Mouse (Mus musculus) mouse embryonic stem cell (cell line): ENCODE measurements at regions not wholly inside any gene's neighbourhood (a gene's known extent, or its start where the extent isn't known, plus 50 kb on each side); places are given as distances from the start of the nearest gene placed in this dataset.

Experiments used
- in situ Hi-C, 2 experiments: fragments of 300-500 bp; cut with MboI; formaldehyde crosslinking; loops; 1 replicate in 1 of 2; 3 replicates in 1 of 2; pipeline ENCODE4 v1.14.3; 2019 to 2020; ENCODE audit warnings: low sequenced_read_pairs in 2 of 2, low pct_unique_long_range_greater_than_20kb in 1 of 2, mixed read lengths in 1 of 2; ENCODE audit not compliant: unreplicated experiment in 1 of 2

DNA sequence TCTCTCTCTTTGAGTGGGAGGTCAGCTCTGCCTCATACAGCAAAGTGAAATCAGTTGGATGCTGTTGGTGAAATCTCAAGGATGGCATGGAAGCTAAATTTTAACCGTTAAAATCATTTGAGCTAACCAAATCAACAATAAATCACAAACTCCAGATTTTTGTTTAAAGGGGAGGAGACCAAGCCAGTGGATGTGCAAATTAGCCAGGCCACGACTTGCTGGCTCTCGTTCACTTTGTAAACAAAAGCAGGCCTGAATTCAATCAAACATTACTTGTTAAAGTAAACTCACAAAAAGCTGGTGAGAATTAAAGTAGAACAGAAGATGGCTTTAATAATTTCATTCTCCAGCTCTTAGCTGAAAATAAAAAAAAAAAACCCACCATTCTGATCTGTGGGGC lies 359.3 kb upstream of the Ddhd1 start:
- in situ Hi-C loops = no loop called here

DNA sequence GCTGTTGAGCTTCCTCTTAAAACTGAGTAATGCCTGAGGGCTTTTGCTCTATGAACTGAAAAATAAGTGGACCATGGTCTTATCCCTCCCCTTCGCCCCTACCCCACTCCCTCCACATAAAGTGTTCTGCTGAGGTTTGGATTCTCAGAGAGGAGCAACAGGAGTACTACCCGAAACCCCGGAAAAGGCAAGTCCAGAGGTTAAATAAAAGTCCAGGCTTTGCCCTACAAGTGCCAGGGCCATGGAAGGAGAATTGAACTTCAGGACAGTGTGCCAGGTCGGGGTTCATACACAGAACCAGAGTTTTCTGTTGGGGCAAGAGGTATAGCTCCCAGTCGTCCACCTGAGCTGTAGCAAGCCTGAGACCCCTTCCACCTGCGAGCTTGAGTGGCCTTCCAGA lies 360.0 kb upstream of the Ddhd1 start:
- in situ Hi-C loops = no loop called here

DNA sequence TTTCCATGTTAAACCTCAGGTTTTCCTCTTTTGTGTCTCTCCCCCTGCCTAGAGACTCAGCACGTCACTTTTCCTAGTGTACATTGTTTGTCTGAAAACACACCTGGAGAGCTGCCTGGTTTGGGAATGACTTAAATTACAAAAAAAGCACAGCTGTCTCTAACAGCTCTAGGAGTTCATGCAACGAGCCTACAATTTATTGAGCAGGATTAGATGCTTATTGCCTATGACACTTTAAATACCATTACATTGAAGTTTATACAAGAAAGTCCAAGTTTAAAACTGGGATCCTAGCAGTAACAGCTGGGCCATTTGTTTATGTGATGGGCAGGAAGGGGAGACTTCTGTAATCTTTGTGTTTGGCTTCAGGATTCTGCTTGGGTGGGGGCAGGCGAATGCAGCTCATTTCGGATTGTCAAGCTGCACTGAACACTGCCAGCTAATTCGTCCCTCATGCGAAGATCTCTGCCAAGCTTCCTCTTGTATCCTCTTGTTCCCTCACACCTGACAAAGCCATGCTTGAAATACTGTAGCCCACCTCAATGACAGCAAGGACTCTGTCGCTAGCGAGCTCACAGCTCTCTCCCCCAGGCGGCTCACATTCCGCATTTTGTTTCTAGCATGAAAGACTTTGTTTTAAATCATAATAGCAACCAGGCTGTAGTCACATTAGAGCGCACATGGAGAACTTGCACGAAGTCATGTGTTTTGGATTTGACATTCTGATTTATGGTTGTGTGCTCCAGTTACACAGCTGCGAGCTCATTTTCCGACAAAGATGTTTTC lies 359.8 kb upstream of the Gm15217 start:
- in situ Hi-C loops = no loop called here

DNA sequence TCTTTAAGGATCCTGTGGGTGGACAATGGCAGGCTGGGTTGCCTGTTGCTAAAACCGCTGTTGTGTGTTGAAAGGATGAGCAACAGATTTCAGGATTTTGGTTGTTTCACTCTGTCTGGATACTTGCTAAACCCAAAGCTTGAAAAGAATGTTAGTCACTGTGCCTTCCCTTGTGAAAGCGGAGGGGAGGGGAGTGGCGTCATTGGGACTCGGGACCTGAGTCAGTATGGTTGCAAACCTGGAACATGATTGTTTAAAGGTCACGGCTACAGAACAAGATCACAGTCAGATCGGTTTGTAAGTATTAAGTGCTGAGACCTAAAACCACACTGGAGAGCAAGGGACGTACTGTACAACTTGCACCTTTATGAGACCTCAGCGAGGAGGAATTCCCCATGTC lies 344.9 kb upstream of the Gm15217 start:
- in situ Hi-C loops = no loop called here

DNA sequence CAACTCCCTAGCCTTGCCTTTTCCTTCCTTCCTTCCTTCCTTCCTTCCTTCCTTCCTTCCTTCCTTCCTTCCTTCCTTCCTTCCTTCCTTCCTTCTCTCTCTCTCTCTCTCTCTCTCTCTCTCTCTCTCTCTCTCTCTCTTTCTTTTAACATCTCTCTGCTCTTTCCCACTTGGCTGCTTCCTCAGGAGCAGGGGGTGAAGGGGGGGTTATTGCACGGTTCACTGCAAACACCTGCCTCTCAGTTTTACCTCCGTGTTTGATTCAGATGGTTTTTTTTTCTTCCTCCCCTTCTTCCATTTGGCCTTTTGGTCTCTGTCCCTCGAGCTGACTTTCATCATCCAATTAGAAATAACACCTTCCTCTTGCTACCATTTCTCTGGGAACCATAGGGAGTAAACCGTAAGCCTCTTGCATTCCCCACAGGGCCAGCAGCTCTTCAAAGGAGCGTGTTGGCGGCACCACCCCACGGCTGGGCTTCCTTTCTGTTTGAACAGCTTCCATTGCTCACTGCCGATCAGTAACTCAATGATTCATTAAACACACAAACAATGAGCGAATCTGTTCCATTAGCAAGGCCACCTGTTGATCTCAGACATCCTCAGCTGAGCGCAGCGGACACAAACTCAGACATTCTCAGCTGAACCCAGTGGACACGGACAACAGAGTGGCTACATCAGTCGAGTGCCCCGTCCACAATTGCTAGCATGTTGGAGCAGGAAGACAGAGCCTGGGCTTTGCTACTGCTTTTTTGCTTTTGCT lies 318.4 kb upstream of the Gm15217 start:
- in situ Hi-C loops = no loop called here

DNA sequence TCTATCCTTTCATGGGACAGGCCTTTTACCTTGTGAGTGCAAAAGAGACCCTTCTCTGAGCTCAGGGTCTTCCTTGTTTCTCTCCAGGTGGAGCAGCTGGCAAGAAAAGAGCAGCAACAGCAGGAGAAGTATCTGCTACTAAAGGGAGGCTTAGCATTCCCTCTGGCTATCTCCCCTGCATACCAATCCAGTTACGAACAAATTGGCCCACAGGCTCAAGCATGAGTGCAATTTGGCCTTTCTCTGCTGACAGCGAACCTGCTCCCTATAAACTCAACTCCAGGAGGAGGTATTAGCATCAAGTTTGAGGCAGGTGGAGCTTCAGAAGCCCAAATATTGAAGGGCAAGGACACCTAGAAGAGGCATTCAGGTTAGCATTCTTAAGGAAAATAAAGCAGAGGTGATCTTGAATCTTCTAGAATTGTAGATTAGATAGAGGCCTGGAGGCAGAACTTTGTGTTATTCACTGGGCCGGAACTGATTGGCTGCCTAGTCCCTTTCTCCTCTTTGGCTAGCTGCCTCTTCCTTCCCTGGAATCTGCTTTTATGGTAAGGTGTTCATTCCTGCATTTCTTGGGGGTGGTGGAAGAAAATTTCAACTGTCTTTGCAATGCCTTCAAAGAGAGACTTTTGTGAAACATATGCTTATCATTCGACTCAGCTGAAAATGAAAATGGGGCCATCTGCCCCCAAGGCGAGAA lies 312.0 kb upstream of the Gm15217 start:
- in situ Hi-C loops = no loop called here

DNA sequence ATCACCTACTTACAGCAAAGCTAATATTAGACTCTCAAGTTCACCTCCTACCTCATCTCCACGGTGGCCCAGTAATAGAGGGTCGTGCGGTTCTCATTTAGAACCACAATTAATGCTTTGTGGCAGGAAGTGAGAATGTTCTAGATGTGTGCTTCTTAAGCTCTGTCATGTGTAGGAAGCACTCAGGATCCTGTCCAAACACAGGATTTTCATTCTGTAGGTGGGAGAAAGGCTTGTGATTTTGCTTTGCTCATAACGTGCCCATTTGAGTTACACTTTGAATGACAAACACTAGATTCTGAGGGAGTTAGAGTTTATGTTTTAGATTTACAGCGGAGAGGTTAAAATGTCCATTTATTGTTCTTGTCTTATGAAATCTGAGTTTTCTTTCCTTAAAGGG lies 308.0 kb upstream of the Gm15217 start:
- in situ Hi-C loops = no loop called here

DNA sequence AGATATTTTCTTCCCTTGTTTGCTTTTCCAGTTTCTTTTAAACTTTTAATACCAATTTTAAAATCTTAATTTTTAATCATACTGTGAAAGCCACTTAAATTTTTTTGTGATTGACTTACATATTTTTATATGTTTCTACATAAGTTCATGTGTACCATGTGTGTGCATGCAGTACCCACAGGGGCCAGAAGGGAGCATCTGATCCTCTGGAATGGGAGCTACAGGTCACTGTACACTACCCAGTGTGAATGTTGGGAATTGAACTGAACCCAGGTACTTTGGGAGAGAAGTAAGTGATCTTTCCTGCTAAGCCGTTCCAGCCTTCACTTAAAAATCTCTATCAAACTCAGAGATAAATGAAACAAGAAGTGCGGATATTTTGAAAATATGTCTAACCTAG lies 302.5 kb upstream of the Gm15217 start:
- in situ Hi-C loops = no loop called here

DNA sequence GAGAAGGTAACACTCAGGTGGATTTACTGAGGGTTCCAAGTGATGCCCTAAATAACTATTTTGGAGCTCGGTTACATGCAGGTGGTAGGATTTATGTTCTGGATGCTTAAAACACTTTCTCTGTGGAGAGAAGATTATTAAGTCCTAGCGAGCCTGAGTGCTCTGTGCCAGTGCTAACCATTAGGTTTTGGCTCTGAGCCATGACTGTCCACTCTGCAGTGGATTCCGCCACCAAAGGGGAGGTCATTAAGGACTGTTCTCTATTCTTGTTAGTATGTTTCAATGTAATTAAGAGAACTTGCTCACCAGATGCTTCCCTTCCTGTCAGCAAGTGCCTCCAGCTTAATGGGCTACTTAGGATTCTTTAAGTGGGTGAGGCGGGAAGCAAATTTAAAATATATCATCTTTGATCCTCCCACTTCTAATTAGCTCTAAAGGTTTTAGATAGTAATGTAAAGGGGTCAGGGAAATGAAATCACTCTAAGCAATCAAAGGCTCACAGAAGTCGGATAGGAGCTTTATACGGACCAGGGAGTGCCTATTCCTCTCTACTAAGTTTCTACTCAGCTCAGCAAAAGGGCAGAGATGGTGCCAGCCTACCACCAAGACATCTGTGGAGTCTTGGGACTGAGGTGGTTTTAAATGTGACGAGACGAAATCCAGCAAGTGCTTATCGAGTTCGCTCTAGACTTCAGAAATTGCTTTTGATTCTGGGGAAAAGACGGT lies 301.6 kb upstream of the Gm15217 start:
- in situ Hi-C loops = no loop called here

DNA sequence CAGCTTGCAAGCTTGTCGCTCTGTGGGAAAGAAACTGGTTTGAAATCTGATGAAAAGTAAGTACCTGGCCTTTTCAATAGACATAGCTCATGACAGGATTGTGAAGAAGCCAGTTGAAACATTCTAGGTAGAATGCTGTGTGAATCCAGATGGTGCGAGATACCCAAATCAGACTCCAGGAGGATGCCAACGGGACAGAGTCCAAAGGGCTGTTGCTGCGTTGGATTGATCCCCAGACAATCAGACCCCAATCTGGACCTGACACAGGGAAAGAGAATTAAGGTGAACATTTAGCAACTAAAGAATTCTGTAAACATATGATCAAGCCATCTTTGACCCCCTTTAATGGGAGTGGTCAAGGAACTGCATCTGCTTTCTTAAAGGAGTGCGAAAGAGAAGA lies 296.6 kb upstream of the Gm15217 start:
- in situ Hi-C loops = no loop called here

DNA sequence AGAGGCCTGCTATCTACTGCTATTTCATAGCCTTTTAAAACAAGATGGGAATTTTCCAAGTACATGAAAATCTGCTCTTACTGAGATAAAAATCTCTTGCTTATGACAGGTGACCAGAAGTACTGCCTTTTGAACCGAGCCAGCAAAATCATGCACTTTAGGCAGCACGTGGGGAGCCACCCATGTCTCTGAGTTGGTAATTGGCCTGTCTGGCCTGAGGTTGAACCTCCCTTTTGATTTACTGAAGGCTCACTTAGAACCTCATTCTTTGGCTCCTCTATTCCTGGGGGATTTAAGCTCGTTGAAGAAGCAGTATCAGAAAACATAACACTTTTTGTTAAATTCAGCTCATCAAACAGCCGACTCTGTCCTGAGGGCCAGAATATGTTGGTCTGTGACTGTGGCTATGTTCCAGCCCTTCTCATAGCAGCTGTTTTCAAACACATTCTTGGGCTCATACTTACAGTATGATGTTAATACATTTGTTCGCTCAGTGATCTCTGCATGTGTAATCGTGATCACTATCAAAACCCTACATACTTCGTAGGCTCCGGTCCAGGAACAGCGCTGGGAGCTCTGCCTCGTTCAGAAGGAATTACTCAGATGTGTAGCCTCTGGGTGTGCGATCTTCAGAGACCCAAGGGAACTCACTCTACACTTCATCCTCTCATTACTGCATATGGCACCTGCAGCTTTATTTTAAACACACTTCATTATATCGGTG lies 290.1 kb upstream of the Gm15217 start:
- in situ Hi-C loops = no loop called here

DNA sequence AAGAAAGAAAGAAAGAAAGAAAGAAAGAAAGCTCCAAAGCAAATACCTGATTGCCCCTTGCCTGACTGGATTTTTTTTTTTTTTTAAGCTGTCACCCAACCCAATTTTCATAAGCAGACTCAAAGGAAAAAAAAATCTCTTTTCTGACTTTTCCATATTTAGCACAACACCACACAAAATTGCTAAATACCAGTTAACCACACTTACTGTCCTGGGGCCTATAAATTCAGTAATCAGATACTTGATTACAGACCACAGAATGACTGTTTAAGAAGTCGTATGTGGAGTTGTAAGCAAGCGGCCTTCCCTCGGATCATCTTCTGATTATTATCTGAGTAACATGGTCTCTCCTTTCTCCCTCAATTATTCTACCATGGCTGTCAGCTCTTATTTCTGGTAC lies 263.3 kb upstream of the Gm15217 start:
- in situ Hi-C loops = no loop called here

DNA sequence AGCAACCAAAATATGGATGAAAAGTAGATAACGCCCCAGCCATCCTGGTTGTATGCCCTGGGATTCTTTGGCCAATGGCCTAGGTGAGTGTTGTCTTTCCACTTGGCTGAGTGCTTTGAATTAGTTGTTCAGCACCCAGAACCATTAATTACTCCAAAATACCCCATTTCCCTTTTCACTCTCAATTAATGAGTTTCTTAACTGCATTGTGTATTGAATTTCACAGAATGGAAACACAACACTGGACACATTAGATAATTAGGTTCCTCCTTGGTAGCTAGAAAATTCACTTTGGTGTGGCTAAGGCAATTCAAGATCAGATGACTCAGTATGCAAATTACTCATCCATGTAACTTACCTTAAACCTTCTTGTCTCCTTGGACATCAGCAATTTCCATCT lies 252.7 kb upstream of the Gm15217 start:
- in situ Hi-C loops = no loop called here

DNA sequence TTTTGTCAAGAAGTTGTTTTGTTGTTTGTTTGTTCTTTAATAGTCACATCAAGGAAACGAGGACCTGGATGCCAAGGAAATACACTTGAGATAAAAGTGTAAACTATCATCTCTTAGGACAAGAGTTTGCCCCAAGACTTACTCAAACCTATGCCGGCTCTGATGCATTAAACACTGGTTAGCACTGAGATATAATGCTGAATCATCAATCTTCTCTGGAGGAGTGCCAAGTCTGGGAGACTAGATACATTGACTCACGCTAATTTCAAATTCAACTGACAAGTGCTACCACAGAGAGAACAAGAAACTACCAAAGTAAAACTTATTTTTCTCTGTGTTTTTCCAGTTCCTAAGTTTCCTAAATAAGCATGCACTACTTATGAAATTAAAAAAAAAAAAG lies 249.5 kb upstream of the Gm15217 start:
- in situ Hi-C loops = no loop called here

DNA sequence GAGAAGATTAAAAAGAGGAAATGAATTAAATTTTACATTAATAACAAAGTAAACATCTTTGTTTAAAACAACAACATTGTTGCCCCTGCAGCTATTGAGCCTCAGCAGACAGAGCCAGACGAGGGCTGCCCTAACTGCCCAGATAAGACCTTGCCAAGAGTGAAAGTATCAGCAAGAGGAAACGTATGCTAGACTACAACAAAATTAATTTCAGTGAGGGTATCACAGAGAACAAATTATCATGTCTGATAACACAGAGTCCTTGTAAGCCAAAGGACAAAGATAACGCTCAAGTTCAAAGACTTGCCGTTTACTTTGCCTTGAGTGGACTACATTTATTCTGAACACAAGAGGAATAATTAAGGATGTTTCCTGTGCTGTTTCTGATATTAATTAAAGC lies 235.0 kb upstream of the Gm15217 start:
- in situ Hi-C loops = no loop called here

DNA sequence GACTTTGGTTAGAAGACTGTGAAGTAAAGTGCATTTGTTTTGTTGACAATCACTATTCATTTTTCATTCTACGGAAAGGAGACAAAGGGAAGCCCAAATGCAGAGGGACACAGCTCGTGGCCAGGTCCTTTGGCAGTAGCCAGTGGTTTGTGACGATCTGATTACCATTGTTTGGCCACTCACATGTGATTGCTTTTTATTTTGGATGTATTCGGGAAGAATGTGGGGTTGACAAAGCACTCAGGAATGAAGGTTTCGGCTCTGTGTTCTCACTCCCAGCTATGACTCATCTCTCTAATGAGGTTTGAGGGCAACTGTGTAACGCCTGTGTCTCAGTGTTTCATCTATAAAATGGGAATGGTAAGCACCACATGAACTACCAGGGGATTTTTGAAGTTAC lies 234.5 kb upstream of the Gm15217 start:
- in situ Hi-C loops = no loop called here

DNA sequence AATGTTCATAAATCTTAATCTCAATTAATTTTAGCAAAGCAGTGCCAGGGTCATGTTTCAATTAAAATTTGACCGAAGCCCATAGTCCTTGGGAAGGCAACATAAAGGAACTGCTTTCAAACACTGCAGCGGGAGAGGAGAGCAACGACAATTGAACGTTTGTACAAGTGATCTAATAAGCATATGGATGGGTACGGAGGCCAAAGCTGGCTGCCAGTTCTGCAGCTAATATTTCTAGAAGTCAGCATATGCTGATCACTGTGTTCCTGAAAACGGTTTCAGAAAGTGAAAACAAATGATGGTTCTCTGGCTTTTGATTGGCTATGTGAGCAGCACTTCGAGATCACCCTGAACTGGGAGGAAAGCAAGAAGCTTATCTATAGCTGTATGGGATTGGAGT lies 233.6 kb upstream of the Gm15217 start:
- in situ Hi-C loops = no loop called here

DNA sequence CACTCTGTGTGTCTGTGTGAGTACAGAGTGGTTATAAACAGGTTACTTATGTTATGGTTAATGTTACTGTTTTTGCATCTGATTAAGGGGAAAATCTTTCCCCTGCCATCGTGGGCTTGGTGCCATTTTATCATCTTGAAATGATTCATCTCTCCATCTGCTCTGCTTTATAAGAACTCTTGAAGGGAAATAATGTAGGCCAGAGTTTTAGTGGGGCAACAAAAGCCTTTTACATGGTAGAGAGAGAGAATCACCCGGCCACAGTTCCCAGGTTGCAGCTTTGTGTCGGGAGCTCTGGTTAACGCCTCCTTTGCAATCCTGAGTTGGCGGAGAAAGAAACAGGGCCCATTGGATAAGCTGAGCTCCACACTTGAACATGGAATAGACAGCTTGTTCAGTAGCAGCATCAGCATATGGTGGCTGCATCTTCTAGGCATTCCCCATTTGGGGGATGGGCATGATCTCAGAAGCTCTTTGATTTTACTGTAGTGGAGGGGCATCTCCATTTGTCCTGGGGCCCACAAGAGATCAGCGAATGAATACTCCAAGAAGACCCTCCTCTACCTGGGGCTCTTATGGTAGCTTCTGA lies 230.0 kb upstream of the Gm15217 start:
- in situ Hi-C loops = no loop called here
